Mouse (Mus musculus) cerebellum, adult 2 months (tissue): ENCODE data around the gene Ppih.

Experiments used
- CTCF ChIP-seq: fragments of 200-500 bp; IDR thresholded peaks from 2 replicates; pipeline ENCODE4 v1.5.1; 2011; ENCODE audit warnings: low read depth, mild to moderate bottlenecking, control low read depth, low read length, moderate library complexity, borderline replicate concordance; ENCODE audit not compliant: insufficient read depth
- POLR2A ChIP-seq: fragments of 200-500 bp; IDR thresholded peaks from 2 replicates; pipeline ENCODE4 v1.6.1; 2011; ENCODE audit warnings: low read length, control low read depth, borderline replicate concordance; ENCODE audit not compliant: insufficient read depth

DNA sequence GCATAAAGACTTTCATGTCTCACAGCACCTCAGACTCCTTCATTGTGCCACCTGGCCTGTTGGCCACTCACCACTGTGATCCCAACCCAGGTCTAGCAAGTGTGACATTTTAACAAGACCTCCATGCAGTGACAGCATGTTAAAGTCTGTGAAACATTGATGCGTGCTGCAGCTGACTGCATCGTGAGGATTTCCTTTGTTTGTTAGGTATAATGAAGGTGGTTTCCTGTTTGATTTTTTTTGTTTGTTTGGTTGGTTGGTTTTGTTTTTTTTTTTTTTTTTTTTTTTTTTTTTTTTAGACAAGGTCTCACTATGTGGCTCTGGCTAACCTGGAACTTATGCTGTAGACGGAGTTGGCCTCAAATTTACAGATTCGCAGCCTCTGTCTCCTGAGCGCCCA lies 57.9 kb downstream of the Ppih start:
- TF ChIP-seq CTCF = no peak
- TF ChIP-seq POLR2A = no peak
